Mouse (Mus musculus) CH12.LX (cell line): ENCODE results near the gene Snrnp35. TPM values are rescaled to one million over a fixed set of nuclear protein-coding genes. Genes with fewer than 3 reads are reported as not detected.
A peak's percentile ranks its signal among the peaks of the same experiment; 100 is the strongest.

Source experiments
- DNase-seq: peaks from one replicate; pipeline ENCODE4 v3.0.0-alpha.2; 2013; ENCODE audit errors: extremely low read depth
- H3K27ac ChIP-seq: 2 replicates; pipeline ENCODE4 v1.5.1; 2012; ENCODE audit warnings: low read depth, mild to moderate bottlenecking, control low read depth, moderate library complexity; ENCODE audit not compliant: insufficient read depth
- H3K27me3 ChIP-seq: replicated peaks from 2 replicates; pipeline ENCODE3; 2012; ENCODE audit warnings: inconsistent platforms
- H3K36me3 ChIP-seq, 2 experiments: replicated peaks in 1 of 2; 2 replicates each; pipeline versions ENCODE3 to v1.6.1; 2012; ENCODE audit warnings: inconsistent platforms in 1 of 2, low read length in 1 of 2, mild to moderate bottlenecking in 1 of 2, mixed read lengths in 1 of 2, moderate library complexity in 1 of 2; ENCODE audit not compliant: control insufficient read depth in 1 of 2, insufficient read depth in 1 of 2
- H3K4me1 ChIP-seq, 2 experiments: 2 replicates each; pipeline ENCODE4 v1.6.1; 2012; ENCODE audit warnings: inconsistent platforms in 1 of 2, moderate library complexity in 1 of 2; ENCODE audit not compliant: insufficient read depth in 2 of 2, control insufficient read depth in 1 of 2
- H3K4me2 ChIP-seq: 2 replicates; pipeline ENCODE4 v1.6.1; 2012; ENCODE audit warnings: low read depth, mild to moderate bottlenecking, control low read depth; ENCODE audit not compliant: poor library complexity, insufficient read depth, severe bottlenecking
- H3K4me3 ChIP-seq, 3 experiments: fragments of 150-350 bp in 1 of 3; sonication (generic) in 1 of 3; replicated peaks in 1 of 3; 2 replicates each; pipeline versions ENCODE3 to v1.5.1; 2011 to 2012; ENCODE audit warnings: low read depth in 2 of 3, low read length in 2 of 3, mild to moderate bottlenecking in 2 of 3, moderate library complexity in 2 of 3, control low read depth in 1 of 3, improper control_type of control experiment in 1 of 3, inconsistent platforms in 1 of 3, mixed read lengths in 1 of 3; ENCODE audit not compliant: poor library complexity in 1 of 3
- H3K79me2 ChIP-seq: replicated peaks from 2 replicates; pipeline ENCODE4 v1.6.1; 2012; ENCODE audit warnings: mild to moderate bottlenecking, moderate library complexity; ENCODE audit not compliant: control insufficient read depth, poor library complexity, insufficient read depth, severe bottlenecking; ENCODE audit errors: extremely low read depth
- H3K9ac ChIP-seq: 2 replicates; pipeline ENCODE4 v1.6.1; 2012; ENCODE audit warnings: low read depth, mild to moderate bottlenecking, control low read depth, moderate library complexity; ENCODE audit not compliant: insufficient read depth
- H3K9me3 ChIP-seq: replicated peaks from 2 replicates; pipeline ENCODE3; 2012; ENCODE audit warnings: low read length, inconsistent platforms, mixed read lengths
- BHLHE40 ChIP-seq: IDR thresholded peaks from 2 replicates; pipeline ENCODE4 v1.6.1; 2011; ENCODE audit warnings: mild to moderate bottlenecking, low read depth, low read length, improper control_type of control experiment
- CHD1 ChIP-seq: IDR thresholded peaks from 2 replicates; pipeline ENCODE4 v1.6.1; 2012; ENCODE audit warnings: low read depth, low read length, improper control_type of control experiment, inconsistent platforms
- CHD2 ChIP-seq: IDR thresholded peaks from 2 replicates; pipeline ENCODE4 v1.6.1; 2011; ENCODE audit warnings: low read length, improper control_type of control experiment
- E2F4 ChIP-seq: IDR thresholded peaks from 2 replicates; pipeline ENCODE4 v1.6.1; 2011; ENCODE audit warnings: low read depth, low read length, improper control_type of control experiment; ENCODE audit not compliant: insufficient replicate concordance
- ELF1 ChIP-seq: IDR thresholded peaks from 2 replicates; pipeline ENCODE4 v1.6.1; 2014; ENCODE audit warnings: low read depth, mild to moderate bottlenecking, inconsistent platforms, low read length, improper control_type of control experiment
- GABPA ChIP-seq: IDR thresholded peaks from 2 replicates; pipeline ENCODE4 v1.6.1; 2012; ENCODE audit warnings: low read depth, low read length, improper control_type of control experiment, inconsistent platforms; ENCODE audit not compliant: insufficient replicate concordance
- HCFC1 ChIP-seq: IDR thresholded peaks from 2 replicates; pipeline ENCODE4 v1.6.1; 2012; ENCODE audit warnings: low read depth, mild to moderate bottlenecking, inconsistent platforms, low read length, improper control_type of control experiment
- KAT2A ChIP-seq: IDR thresholded peaks from 2 replicates; pipeline ENCODE4 v1.6.1; 2012; ENCODE audit warnings: low read length, improper control_type of control experiment, inconsistent platforms; ENCODE audit not compliant: insufficient replicate concordance
- MAFK ChIP-seq: IDR thresholded peaks from 2 replicates; pipeline ENCODE4 v1.6.1; 2011; ENCODE audit warnings: low read length, improper control_type of control experiment; ENCODE audit not compliant: insufficient replicate concordance
- MAX ChIP-seq: IDR thresholded peaks from 2 replicates; pipeline ENCODE4 v1.6.1; 2011; ENCODE audit warnings: low read length, improper control_type of control experiment
- MEF2A ChIP-seq: IDR thresholded peaks from 2 replicates; pipeline ENCODE4 v1.6.1; 2014; ENCODE audit warnings: low read depth, mild to moderate bottlenecking, inconsistent platforms, low read length, improper control_type of control experiment, borderline replicate concordance
- MXI1 ChIP-seq: IDR thresholded peaks from 2 replicates; pipeline ENCODE4 v1.6.1; 2011; ENCODE audit warnings: mild to moderate bottlenecking, low read depth, low read length, improper control_type of control experiment
- MYC ChIP-seq: IDR thresholded peaks from 2 replicates; pipeline ENCODE4 v1.6.1; 2011; ENCODE audit warnings: low read depth, mild to moderate bottlenecking, improper control_type of control experiment, low read length
- NELFE ChIP-seq: IDR thresholded peaks from 2 replicates; pipeline ENCODE4 v1.6.1; 2011; ENCODE audit warnings: low read depth, low read length, improper control_type of control experiment
- NRF1 ChIP-seq: IDR thresholded peaks from 2 replicates; pipeline ENCODE4 v1.6.1; 2014; ENCODE audit warnings: low read depth, mild to moderate bottlenecking, inconsistent platforms, low read length, improper control_type of control experiment, moderate library complexity
- PAX5 ChIP-seq: IDR thresholded peaks from 2 replicates; pipeline ENCODE4 v1.6.1; 2012; ENCODE audit warnings: low read length, inconsistent platforms, mixed read lengths
- POLR2A ChIP-seq: IDR thresholded peaks from 2 replicates; pipeline ENCODE4 v1.6.1; 2011; ENCODE audit warnings: low read depth, mild to moderate bottlenecking, improper control_type of control experiment, low read length
- POLR2AphosphoS2 ChIP-seq: IDR thresholded peaks from 2 replicates; pipeline ENCODE4 v1.6.1; 2011; ENCODE audit warnings: low read depth, low read length, improper control_type of control experiment
- RCOR1 ChIP-seq: conservative IDR thresholded peaks from 2 replicates; pipeline ENCODE4 v1.6.1; 2012; ENCODE audit warnings: low read depth, mild to moderate bottlenecking, inconsistent platforms, low read length, improper control_type of control experiment
- SIN3A ChIP-seq: IDR thresholded peaks from 2 replicates; pipeline ENCODE4 v1.6.1; 2012; ENCODE audit warnings: low read length, improper control_type of control experiment, inconsistent platforms
- SMC3 ChIP-seq: IDR thresholded peaks from 2 replicates; pipeline ENCODE4 v1.6.1; 2011; ENCODE audit warnings: low read depth, low read length, improper control_type of control experiment
- TBP ChIP-seq: conservative IDR thresholded peaks from 2 replicates; pipeline ENCODE4 v1.6.1; 2011; ENCODE audit warnings: low read depth, low read length, improper control_type of control experiment
- TCF12 ChIP-seq: IDR thresholded peaks from 2 replicates; pipeline ENCODE4 v1.6.1; 2014; ENCODE audit warnings: low read depth, mild to moderate bottlenecking, inconsistent platforms, low read length, improper control_type of control experiment
- UBTF ChIP-seq: IDR thresholded peaks from 2 replicates; pipeline ENCODE4 v1.6.1; 2012; ENCODE audit warnings: low read depth, mild to moderate bottlenecking, inconsistent platforms, low read length, improper control_type of control experiment, moderate library complexity
- USF2 ChIP-seq: conservative IDR thresholded peaks from 2 replicates; pipeline ENCODE4 v1.6.1; 2011; ENCODE audit warnings: low read depth, low read length, improper control_type of control experiment
- ZC3H11A ChIP-seq: IDR thresholded peaks from 2 replicates; pipeline ENCODE4 v1.6.1; 2012; ENCODE audit warnings: low read depth, mild to moderate bottlenecking, inconsistent platforms, low read length, improper control_type of control experiment
- ZMIZ1 ChIP-seq: IDR thresholded peaks from 2 replicates; pipeline ENCODE4 v1.6.1; 2012; ENCODE audit warnings: low read depth, mild to moderate bottlenecking, inconsistent platforms, low read length, improper control_type of control experiment
- ZNF384 ChIP-seq: IDR thresholded peaks from 2 replicates; pipeline ENCODE4 v1.6.1; 2012; ENCODE audit warnings: low read depth, low read length, improper control_type of control experiment, inconsistent platforms
- dilution Hi-C: fragments of 300-500 bp; cut with MboI; formaldehyde crosslinking; loops from 2 replicates; pipeline ENCODE4 v1.14.3; 2020; ENCODE audit warnings: low sequenced_read_pairs; ENCODE audit not compliant: extremely low pct_unique_long_range_greater_than_20kb, extremely low pct_ligation_motif_present
- in situ Hi-C: fragments of 300-500 bp; cut with MboI; formaldehyde crosslinking; loops from 3 replicates; pipeline ENCODE4 v1.14.3; 2019; ENCODE audit warnings: low sequenced_read_pairs, low pct_ligation_motif_present, low pct_unique_long_range_greater_than_20kb, mixed read lengths
- polyA plus RNA-seq: library from polyadenylated mRNA; unstranded; fragments of >175 nt; gene quantifications from 2 replicates; pipeline ENCODE4 v1.2.1, GENCODE M21; 2012; ENCODE audit warnings: low read depth; ENCODE audit not compliant: insufficient read length
- total RNA-seq, 2 experiments: library from RNA; depleted of rRNA; stranded (reverse); fragments of 300-350 nt in 1 of 2; fragments of >200 nt in 1 of 2; gene quantifications; 2 replicates each; pipeline ENCODE4 v1.2.3; 2012 to 2014

The Snrnp35 gene
- total and polyA plus RNA-seq, 3 experiments: 13.9 to 29.0 (median 27.4) TPM

DNA sequence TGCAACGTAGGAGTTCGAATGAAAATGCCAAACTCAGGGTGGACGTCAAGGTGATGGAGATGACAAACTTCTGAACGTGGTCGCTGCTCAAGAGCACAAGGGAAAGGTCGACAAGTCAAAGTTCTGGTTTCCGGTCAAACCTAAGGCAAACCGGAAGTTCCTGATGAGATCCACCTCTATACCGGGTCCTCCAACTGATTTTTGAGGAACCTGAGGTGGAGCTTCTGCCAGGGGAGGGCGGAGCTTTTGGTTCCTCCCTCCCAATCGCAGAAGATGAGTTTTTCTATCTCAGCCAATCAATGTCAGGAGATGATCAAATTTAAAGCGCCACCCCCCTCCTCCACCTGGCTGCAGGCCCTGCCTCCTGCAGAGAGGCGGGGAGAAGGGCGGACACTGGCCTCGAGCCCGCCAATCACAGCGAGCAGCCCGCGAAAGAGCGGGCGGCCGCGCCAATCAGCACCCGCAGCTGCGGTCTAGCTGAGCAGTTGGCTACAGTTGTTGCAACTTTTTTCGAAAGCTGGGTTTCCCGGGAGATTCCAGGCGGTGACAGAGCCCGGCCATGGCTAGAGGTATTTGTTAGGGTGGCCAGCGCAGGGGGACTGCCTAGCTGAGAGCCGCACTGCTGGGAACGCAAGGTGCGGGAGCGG, 43.4 kb upstream of the Snrnp35 start, which contains the start of gene Kmt5a:
Kmt5a (plus strand) TSS at position 484 of the 647 bp plus-strand sequence.
- Histone ChIP-seq H3K27me3 (no peaks in the 10 kb centered on the region), H3K4me3 (peak within 1 kb of the TSS; percentile 81 to 97 (median 87)), H3K9me3 (no peaks in the 10 kb centered on the region), H3K79me2 (peaks cover 36% of the 10 kb centered on the region), H3K36me3 (peaks cover 4 to 14% of the 10 kb centered on the region in 2 experiments), H3K4me1 (peaks cover 10 to 30% of the 10 kb centered on the region in 2 experiments), H3K27ac (peak within 1 kb of the TSS; percentile 67), H3K4me2 (peak within 1 kb of the TSS; percentile 97), H3K9ac (peak within 1 kb of the TSS; percentile 83)
- dilution Hi-C loops (no loop called here), in situ Hi-C loops (loop anchor here (5.0 to 25.0 kb wide), 3 partner anchors 38 to 423 kb away; partner anchors contain the start of genes Ccdc92, Rilpl1, Rilpl2 and Zfp664)
- TF ChIP-seq HCFC1: peak; percentile 71
- 0 out of 2 replicates have a peak, but pooled peaks have one; percentile 23 for TF ChIP-seq CHD1
- peak; percentile 59 for TF ChIP-seq TCF12
- peak; percentile 85 for TF ChIP-seq POLR2A
- peak; percentile 88 for TF ChIP-seq TBP
- no peak for TF ChIP-seq RCOR1
- no peak for TF ChIP-seq PAX5
- peak; percentile 11; the same call in 1 of the 2 replicates for TF ChIP-seq MAFK
- TF ChIP-seq KAT2A: 0 out of 2 replicates have a peak, but pooled peaks have one; percentile 43
- TF ChIP-seq MXI1: peak; percentile 78
- peak; percentile 89 for TF ChIP-seq ZNF384
- peak; percentile 92 for TF ChIP-seq CHD2
- peak; percentile 94 for TF ChIP-seq MYC
- TF ChIP-seq GABPA: no peak
- peak; percentile 89 for TF ChIP-seq ELF1
- TF ChIP-seq ZMIZ1: peak; percentile 41; the same call in 1 of the 2 replicates
- peak; percentile 65; the same call in 1 of the 2 replicates for TF ChIP-seq E2F4
- TF ChIP-seq SMC3: no peak
- peak; percentile 45; the same call in 1 of the 2 replicates for TF ChIP-seq NRF1
- peak; percentile 63; the same call in 1 of the 2 replicates for TF ChIP-seq UBTF
- TF ChIP-seq MAX: peak; percentile 67; the same call in 1 of the 2 replicates
- TF ChIP-seq USF2: no peak
- peak; percentile 59; the same call in 1 of the 2 replicates for TF ChIP-seq SIN3A
- TF ChIP-seq ZC3H11A: no peak
- TF ChIP-seq NELFE: peak; percentile 89
- no peak; the same call in 1 of the 2 replicates for TF ChIP-seq MEF2A
- TF ChIP-seq BHLHE40: no peak
- TF ChIP-seq POLR2AphosphoS2: peak; percentile 78; the same call in 1 of the 2 replicates
- peak; percentile 98 for DNase-seq
